Mouse (Mus musculus): ENCODE measurements around the gene Brip1.

Brip1 gene

GRCm38 (mm10) chr11:86106596-86106995 is 94.4 kb downstream of the Brip1 start:
- no peak for DNase-seq

- no peak for DNase-seq
Observed at GRCm38 (mm10) chr11:86101191-86101590, 99.8 kb downstream of the Brip1 start.

GRCm38 (mm10) chr11:86099341-86099740 is 101.7 kb downstream of the Brip1 start:
- no peak for DNase-seq

- DNase-seq: no peak
Observed at GRCm38 (mm10) chr11:86088815-86089214, 112.2 kb downstream of the Brip1 start.

DNA sequence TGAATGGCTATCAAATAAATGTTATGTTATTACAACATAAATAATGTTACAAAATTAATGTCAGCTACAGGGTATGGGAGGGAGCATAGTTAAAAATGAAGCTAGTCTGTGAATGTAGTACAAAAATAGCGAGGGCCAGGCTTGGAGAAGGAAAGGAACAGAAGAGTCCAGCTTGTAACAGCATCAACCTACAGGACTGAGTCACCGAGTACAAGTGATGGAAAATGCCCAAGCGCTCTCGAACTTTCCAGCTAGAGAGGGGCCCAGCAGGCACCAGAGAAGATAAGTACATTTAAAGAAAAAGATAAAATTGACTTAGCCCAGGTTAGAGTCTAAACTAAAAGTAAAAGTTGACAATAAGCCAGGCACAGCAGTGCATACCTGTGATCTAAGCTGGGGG is 116.5 kb downstream of the Brip1 start:
- DNase-seq: no peak

DNA sequence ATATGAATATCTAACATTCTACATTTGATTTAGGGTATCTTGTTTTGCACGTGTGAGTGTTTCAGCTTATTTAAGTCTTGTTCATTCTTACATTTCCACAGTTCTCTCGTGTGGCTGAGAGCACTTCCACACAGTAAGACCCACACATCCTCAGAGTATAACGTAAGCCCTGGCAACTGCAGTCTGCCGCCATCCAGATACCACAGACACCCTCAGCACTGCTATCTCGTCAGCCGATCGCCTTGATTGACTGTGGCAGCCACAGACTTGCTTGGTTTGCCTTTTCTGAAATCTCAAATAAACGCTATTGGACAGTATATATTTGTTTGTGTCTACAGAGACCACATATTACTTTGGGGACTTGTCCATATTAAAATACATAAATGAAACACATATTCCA is 123.0 kb downstream of the Brip1 start:
- no peak for DNase-seq

GRCm38 (mm10) chr11:86076966-86077365 is 124.0 kb downstream of the Brip1 start:
- no peak for DNase-seq

- no peak for DNase-seq
Observed at GRCm38 (mm10) chr11:86076403-86076802, 124.6 kb downstream of the Brip1 start.

DNA sequence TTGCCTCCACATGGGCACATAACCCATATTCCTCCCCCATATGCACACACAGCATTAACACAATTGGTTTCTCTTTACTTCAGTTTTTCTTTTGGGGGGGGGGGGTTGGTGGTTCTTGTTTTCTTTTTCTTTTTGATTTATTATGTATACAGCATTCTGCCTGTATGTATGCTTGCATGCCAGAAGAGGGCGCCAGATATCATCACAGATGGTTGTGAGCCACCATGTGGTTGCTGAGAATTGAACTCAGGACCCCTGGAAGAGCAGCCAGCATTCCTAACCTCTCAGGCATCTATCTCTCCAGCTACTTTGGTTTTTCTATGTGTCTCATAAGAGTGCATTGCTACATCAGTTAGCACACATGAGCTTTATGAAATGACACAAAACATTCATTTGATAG is 125.6 kb downstream of the Brip1 start:
- no peak for DNase-seq

DNA sequence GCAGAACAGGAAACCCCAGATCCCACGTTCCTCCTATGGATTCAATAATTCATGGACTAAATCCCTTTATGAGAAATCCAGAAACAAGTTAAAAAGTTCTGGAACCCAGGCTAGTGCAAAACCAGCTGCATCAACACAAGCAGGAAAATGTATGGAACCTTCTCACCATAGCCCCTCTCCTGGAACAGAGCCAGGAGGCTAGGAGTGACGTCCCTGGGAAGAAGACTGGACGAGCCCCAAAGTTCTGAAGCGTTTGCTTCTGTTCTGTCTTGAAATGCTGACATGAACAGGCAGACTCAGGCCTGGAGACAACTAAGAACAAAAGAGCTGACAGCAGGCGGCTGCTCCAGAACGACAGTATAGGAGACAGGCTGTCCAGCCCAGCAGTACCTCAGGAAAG is 132.3 kb downstream of the Brip1 start:
- DNase-seq: no peak

DNA sequence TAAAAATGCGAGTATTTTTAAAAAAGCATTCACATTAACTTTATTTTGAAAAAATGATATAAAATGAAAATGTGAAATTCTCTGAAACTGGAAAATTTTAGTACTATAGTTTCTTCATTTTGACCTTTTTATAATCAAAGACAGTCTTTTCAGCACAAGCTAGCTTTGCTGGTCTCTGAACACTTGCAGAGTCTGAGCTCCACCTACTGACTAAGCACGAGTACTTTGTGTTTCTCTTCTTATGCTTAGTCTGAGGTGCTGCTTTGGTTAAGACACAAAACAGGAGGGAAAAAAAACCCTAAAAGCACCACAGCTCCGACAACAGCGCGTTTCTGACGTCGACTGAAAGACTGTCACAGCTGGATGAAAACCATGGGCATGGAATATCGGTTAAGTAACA is 133.8 kb downstream of the Brip1 start:
- DNase-seq: no peak

DNA sequence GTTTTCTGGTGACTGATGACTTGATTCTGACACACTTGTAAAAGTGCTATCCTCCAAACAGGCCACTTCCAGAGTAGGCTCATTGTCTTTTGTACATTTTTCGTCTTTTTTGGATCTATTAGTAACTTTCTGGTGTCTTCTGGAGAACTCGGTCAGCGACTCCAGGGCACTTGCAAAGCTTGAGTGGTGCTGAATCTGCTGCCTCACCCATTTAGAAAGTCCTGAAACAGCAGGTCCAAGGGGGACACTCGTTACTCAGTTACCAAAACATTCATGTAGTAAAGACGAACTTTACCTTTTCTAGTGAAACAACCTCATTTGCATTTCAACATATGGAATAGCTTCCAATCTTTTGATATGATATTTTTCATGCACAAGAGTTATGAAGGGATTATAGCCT is 136.1 kb downstream of the Brip1 start:
- DNase-seq: no peak

DNA sequence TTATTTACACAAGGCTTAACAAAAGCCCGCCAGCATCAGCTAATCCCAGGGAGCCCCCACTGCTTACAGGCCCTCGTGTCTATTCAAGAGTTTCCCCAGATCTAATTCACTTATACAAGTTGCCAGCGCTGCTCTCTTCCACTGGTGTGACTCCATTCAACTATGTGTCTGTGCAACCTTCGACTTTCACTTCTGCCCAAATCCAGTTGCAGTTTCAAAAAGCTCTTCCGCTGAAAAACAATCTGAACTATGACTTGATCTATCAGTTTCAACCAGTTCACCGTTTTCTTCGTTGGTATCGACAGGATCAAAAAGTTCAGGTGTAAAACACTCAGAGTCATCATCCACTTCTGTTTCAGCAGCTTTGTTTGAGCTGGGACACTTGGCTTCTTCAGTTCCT is 139.8 kb downstream of the Brip1 start:
- no peak for DNase-seq

DNA sequence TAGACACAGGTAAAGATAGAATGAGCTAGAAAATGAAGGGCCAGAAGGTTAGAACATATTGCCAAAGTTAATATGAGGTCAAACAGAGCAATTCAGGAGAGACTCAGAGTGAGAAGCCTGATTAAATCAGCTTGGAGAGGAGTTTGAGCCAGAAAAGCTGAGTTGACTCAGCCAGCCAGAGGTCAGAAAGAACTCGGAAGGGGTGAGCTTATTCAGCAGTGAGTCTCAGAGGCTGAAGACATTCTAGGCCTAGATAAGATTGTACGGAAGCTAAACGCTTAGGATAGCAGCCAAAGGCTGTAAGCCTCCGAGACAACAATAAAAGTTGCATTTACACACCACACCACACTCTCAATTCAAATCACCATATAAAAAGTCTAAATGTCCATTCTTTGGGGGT is 141.9 kb downstream of the Brip1 start:
- no peak for DNase-seq

DNA sequence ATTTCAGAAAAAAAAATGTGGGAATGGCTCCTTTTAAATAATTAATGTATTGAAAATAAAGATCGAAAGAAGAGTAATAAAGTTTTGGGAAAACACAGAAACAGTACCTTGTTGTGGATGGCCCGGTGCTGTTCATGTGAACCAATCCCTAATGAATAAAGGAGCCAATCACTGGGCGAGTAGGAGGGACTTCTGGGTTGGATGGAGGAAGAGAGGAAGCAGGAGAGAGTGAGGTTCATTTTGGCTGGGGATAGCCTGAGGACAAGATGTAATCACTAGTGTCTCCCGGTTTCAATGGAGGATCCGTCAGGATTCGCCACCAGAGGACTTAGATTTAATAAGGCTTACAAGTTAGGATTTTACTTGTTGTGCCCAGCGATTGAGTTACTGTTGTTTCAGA is 145.2 kb downstream of the Brip1 start:
- DNase-seq: no peak

DNA sequence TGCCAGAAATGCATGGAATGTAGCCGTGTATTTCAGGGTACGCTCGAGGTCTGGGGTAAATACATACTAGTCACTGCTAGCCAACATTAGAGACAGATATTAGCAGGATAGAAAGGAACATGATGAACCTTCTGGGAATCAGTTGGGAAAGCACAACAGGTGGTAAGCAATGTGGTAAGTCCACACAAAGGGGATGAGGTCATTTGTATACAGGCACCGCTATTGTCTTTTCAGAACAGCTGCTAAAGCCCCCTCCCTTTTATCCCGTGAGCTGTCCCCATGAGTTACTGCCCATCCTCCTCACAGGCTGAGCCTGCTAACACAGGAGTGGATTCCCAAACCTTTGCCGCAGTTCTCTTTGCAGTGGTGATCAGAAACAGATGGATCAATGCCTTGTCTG is 149.6 kb downstream of the Brip1 start:
- no peak for DNase-seq

- DNase-seq: no peak
Observed at GRCm38 (mm10) chr11:86050430-86051280, 150.3 kb downstream of the Brip1 start.

DNA sequence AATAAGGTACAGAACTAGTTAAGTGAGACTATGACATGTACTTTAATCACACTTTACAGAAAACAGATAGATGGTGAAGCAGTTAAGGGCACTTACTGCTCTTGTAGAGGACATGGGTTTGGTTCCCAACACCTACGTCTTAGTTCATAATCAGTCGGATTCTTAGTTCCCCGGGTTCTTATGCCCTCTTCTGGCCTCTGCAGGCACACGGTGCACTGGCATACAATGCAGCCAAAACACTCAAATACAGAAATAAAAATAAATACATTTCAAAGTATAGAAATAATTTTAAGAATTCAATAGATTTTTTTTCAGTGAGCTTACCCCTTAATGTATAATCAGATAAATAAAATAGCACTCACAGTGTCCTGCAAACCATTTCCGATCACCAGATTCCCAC is 161.0 kb downstream of the Brip1 start:
- no peak for DNase-seq

DNA sequence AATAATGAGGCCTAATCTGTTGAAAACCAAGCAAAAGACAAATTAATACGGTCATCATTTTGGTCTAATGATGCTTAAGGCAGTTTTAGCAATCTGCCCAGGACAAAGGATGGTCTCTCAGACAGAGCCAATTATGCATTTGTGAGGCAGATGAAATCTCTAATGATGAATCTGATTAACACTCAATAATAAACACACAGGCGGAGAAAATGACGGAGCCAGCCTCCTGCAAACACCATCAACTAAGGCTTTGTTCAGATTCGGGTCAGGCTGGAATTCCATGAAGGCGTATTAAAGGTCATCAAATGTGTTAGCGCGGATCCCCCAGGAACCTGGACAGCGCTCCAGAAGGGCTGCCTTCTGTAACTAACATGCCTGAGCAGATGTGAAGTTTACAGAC is 161.6 kb downstream of the Brip1 start:
- no peak for DNase-seq

DNA sequence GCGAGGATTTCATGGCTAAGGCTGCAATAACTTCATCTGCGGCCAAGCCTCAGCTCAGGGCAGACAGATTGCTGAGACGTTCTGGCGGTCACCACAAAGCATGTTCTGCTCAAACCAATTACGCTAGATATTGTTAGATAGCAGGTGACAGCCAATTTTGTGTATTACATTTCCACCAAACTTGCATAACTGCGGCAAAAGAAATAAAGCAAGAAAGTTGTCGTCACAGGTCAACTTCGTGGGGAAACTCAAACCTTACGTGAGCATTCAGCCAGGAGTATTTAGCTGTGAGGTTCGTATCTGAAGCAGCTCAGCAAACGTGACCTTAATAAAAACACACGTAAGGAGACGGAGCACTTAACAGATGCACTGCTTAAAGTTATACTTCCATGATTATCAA is 162.3 kb downstream of the Brip1 start:
- DNase-seq: no peak

DNA sequence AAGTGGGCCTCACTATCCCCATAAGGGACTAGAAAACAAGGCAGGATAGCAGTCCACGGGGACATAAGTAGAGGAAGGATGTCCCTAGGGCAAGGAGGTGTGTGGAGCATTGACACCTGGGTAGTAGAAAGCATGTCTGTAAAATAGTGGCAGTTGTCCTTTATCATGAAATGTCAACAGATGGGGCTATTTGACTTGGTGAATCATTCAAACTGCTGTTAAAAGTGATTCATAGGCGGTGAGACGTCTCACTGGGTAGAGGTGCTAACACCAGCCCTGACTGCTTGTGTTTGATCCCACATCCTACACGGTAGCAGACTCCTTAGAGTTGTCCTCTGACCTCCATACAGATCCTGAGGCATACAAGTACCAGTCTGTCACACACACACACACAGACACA is 168.1 kb downstream of the Brip1 start:
- DNase-seq: no peak

GRCm38 (mm10) chr11:86028034-86028433 is 173.0 kb downstream of the Brip1 start:
- no peak for DNase-seq

GRCm38 (mm10) chr11:86026556-86027194 is 174.3 kb downstream of the Brip1 start:
- DNase-seq: no peak

- no peak for DNase-seq
Observed at GRCm38 (mm10) chr11:86022439-86022838, 178.6 kb downstream of the Brip1 start.

DNA sequence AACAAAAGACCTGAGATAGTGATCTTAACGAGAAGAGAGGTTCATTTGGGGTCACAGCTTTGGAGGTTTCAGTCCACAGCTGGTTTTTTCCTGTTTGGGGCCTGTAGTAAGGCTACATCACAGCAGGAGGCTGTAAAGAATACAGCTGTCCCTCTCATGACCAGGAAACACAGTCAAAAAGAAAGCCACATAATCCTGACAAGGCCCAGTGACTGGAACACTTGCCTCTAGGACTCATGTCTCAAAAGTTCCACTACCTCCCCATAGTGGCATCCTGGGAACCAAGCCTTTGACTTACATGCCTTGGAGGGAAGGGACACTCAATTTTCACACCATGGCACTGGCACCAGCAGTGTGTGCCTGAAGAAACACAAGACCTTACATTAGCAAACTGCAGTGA is 181.0 kb downstream of the Brip1 start:
- DNase-seq: no peak
